Mouse (Mus musculus) forebrain, embryonic 11.5 days (tissue): ENCODE measurements around the gene Tbccd1. TPM values are rescaled to one million over a fixed set of nuclear protein-coding genes. Genes with fewer than 3 reads are reported as not detected.

Source experiments
- ATAC-seq: fragments of 200-750 bp; cut with Nextera tagmentation; replicated peaks from 2 replicates; pipeline ENCODE4 v1.8.0; 2017; ENCODE audit warnings: moderate TSS enrichment; ENCODE audit not compliant: low FRiP score
- DNase-seq: peaks from one replicate; pipeline ENCODE4 v3.0.0-alpha.2; 2017; ENCODE audit warnings: low spot score
- H3K27ac ChIP-seq: fragments of 300-500 bp; sonication (generic); 2 replicates; pipeline ENCODE4 v1.5.1; 2014; ENCODE audit warnings: low read depth, low read length
- H3K27me3 ChIP-seq: fragments of 300-500 bp; sonication (generic); 2 replicates; pipeline ENCODE4 v1.6.1; 2014; ENCODE audit warnings: mild to moderate bottlenecking, low read length, mixed read lengths; ENCODE audit not compliant: control insufficient read depth, insufficient read depth
- H3K36me3 ChIP-seq: fragments of 300-500 bp; sonication (generic); 2 replicates; pipeline ENCODE4 v1.6.1; 2014; ENCODE audit warnings: mild to moderate bottlenecking, low read length, moderate library complexity, mixed read lengths; ENCODE audit not compliant: control insufficient read depth, insufficient read depth
- H3K4me1 ChIP-seq: fragments of 300-500 bp; sonication (generic); replicated peaks from 2 replicates; pipeline ENCODE4 v1.6.1; 2014; ENCODE audit warnings: low read length, mixed read lengths; ENCODE audit not compliant: control insufficient read depth, insufficient read depth
- H3K4me2 ChIP-seq: fragments of 300-500 bp; sonication (generic); 2 replicates; pipeline ENCODE4 v1.6.1; 2014; ENCODE audit warnings: low read depth, mild to moderate bottlenecking, low read length, moderate library complexity, mixed read lengths; ENCODE audit not compliant: severe bottlenecking
- H3K4me3 ChIP-seq: fragments of 300-500 bp; sonication (generic); 2 replicates; pipeline ENCODE4 v1.5.1; 2014; ENCODE audit warnings: low read depth, low read length
- H3K9ac ChIP-seq: fragments of 300-500 bp; sonication (generic); 2 replicates; pipeline ENCODE4 v1.6.1; 2014; ENCODE audit warnings: low read length
- H3K9me3 ChIP-seq: fragments of 300-500 bp; sonication (generic); 2 replicates; pipeline ENCODE4 v1.6.1; 2016; ENCODE audit warnings: low read length, mixed read lengths; ENCODE audit not compliant: control insufficient read depth
- WGBS: fragments of 180-500 bp; shearing (Covaris S2); extraction: QIAGEN DNeasy Blood & Tissue Kit; methylation state at CpG from one replicate; pipeline ENCODE4 v1.1.7; 2014; 5-methylcytosine and 5-hydroxymethylcytosine counted together
- polyA plus RNA-seq: library from polyadenylated mRNA; unstranded; fragments of >200 nt; fragmentation: Nextera tagmentation; extraction: Ambion mirVana; gene quantifications from 2 replicates; pipeline ENCODE4 v1.2.1, GENCODE M21; 2014

Tbccd1 gene
- polyA plus RNA-seq, 1 experiment from 2014 or later = 37.0 TPM

- H3K4me2 ChIP-seq = no peak overlapping the region
- H3K4me1 ChIP-seq = 0 out of 2 replicates have a peak, but pooled peaks cover 2% of the 10 kb centered on the region
- no peak overlapping the region for H3K4me3 ChIP-seq
- H3K27me3 ChIP-seq = no peaks in the 10 kb centered on the region
- H3K27ac ChIP-seq = no peak overlapping the region
- H3K36me3 ChIP-seq = no peaks in the 10 kb centered on the region
- H3K9me3 ChIP-seq = no peaks in the 10 kb centered on the region
- DNase-seq (no peak), ATAC-seq (no peak)
- H3K9ac ChIP-seq = no peak overlapping the region
- WGBS = 92% methylated on average over 8 of the region's 8 CpGs
Observed at GRCm38 (mm10) chr16:22889716-22890115, 32.2 kb upstream of the Tbccd1 start.

- H3K27me3 ChIP-seq = no peaks in the 10 kb centered on the region
- 62% methylated on average over 4 of the region's 4 CpGs for WGBS
- H3K4me3 ChIP-seq = no peak overlapping the region
- H3K9ac ChIP-seq = no peak overlapping the region
- no peaks in the 10 kb centered on the region for H3K9me3 ChIP-seq
- no peaks in the 10 kb centered on the region for H3K4me1 ChIP-seq
- H3K27ac ChIP-seq = no peak overlapping the region
- ATAC-seq = peak; percentile 53; the same call in 1 of the 2 replicates
- no peak overlapping the region for H3K4me2 ChIP-seq
- H3K36me3 ChIP-seq = no peaks in the 10 kb centered on the region
- no peak for DNase-seq
Observed at GRCm38 (mm10) chr16:22888835-22889234, 31.4 kb upstream of the Tbccd1 start.

GRCm38 (mm10) chr16:22886726-22887125 lies 29.3 kb upstream of the Tbccd1 start:
- ATAC-seq = no peak
- H3K27me3 ChIP-seq = no peaks in the 10 kb centered on the region
- WGBS = 86% methylated on average over 3 of the region's 3 CpGs
- no peaks in the 10 kb centered on the region for H3K4me1 ChIP-seq
- no peak overlapping the region for H3K9ac ChIP-seq
- no peak for DNase-seq
- H3K36me3 ChIP-seq = no peaks in the 10 kb centered on the region
- no peak overlapping the region for H3K27ac ChIP-seq
- no peaks in the 10 kb centered on the region for H3K9me3 ChIP-seq
- H3K4me2 ChIP-seq = no peak overlapping the region
- H3K4me3 ChIP-seq = no peak overlapping the region

GRCm38 (mm10) chr16:22885356-22885755 lies 27.9 kb upstream of the Tbccd1 start:
- ATAC-seq = no peak
- WGBS = 56% methylated on average over 4 of the region's 4 CpGs
- no peaks in the 10 kb centered on the region for H3K4me1 ChIP-seq
- no peak overlapping the region for H3K4me2 ChIP-seq
- no peaks in the 10 kb centered on the region for H3K36me3 ChIP-seq
- H3K9me3 ChIP-seq = no peaks in the 10 kb centered on the region
- no peak overlapping the region for H3K9ac ChIP-seq
- H3K27me3 ChIP-seq = no peaks in the 10 kb centered on the region
- no peak for DNase-seq
- no peak overlapping the region for H3K4me3 ChIP-seq
- no peak overlapping the region for H3K27ac ChIP-seq

GRCm38 (mm10) chr16:22883441-22883840 lies 26.0 kb upstream of the Tbccd1 start:
- H3K9ac ChIP-seq = no peak overlapping the region
- no peak for DNase-seq
- no peak overlapping the region for H3K27ac ChIP-seq
- ATAC-seq = no peak
- 84% methylated on average over 5 of the region's 5 CpGs for WGBS
- H3K36me3 ChIP-seq = no peaks in the 10 kb centered on the region
- H3K4me2 ChIP-seq = no peak overlapping the region
- no peak overlapping the region for H3K4me3 ChIP-seq
- H3K4me1 ChIP-seq = no peaks in the 10 kb centered on the region
- no peaks in the 10 kb centered on the region for H3K9me3 ChIP-seq
- H3K27me3 ChIP-seq = no peaks in the 10 kb centered on the region

GRCm38 (mm10) chr16:22881487-22881886 lies 24.0 kb upstream of the Tbccd1 start:
- Histone ChIP-seq H3K4me2 (no peak overlapping the region), H3K4me1 (no peaks in the 10 kb centered on the region), H3K27me3 (no peaks in the 10 kb centered on the region), H3K9me3 (no peaks in the 10 kb centered on the region), H3K9ac (no peak overlapping the region), H3K27ac (no peak overlapping the region), H3K4me3 (no peak overlapping the region), H3K36me3 (no peaks in the 10 kb centered on the region)
- WGBS = 61% methylated on average over 4 of the region's 4 CpGs
- ATAC-seq (no peak), DNase-seq (no peak)

- Histone ChIP-seq H3K27ac (no peak overlapping the region), H3K9ac (no peak overlapping the region), H3K9me3 (no peaks in the 10 kb centered on the region), H3K4me3 (no peak overlapping the region), H3K4me1 (no peaks in the 10 kb centered on the region), H3K27me3 (no peaks in the 10 kb centered on the region), H3K4me2 (no peak overlapping the region), H3K36me3 (no peaks in the 10 kb centered on the region)
- ATAC-seq (no peak), DNase-seq (no peak)
- WGBS = 4% methylated on average over 6 of the region's 6 CpGs
Observed at GRCm38 (mm10) chr16:22880900-22881299, 23.4 kb upstream of the Tbccd1 start.

- no peak overlapping the region for H3K4me3 ChIP-seq
- no peak overlapping the region for H3K9ac ChIP-seq
- H3K4me1 ChIP-seq = no peaks in the 10 kb centered on the region
- H3K36me3 ChIP-seq = no peaks in the 10 kb centered on the region
- no peaks in the 10 kb centered on the region for H3K27me3 ChIP-seq
- H3K27ac ChIP-seq = no peak overlapping the region
- no peaks in the 10 kb centered on the region for H3K9me3 ChIP-seq
- ATAC-seq (no peak), DNase-seq (peak; percentile 33)
- WGBS = 59% methylated on average over 7 of the region's 7 CpGs
- H3K4me2 ChIP-seq = no peak overlapping the region
Observed at GRCm38 (mm10) chr16:22879945-22880595, 22.6 kb upstream of the Tbccd1 start.

- H3K27ac ChIP-seq = no peak overlapping the region
- no peak for ATAC-seq
- H3K9me3 ChIP-seq = no peaks in the 10 kb centered on the region
- no peak for DNase-seq
- H3K27me3 ChIP-seq = no peaks in the 10 kb centered on the region
- H3K4me3 ChIP-seq = no peak overlapping the region
- no peaks in the 10 kb centered on the region for H3K4me1 ChIP-seq
- WGBS = 78% methylated on average over 7 of the region's 7 CpGs
- no peaks in the 10 kb centered on the region for H3K36me3 ChIP-seq
- no peak overlapping the region for H3K9ac ChIP-seq
- H3K4me2 ChIP-seq = no peak overlapping the region
Observed at GRCm38 (mm10) chr16:22878716-22879115, 21.2 kb upstream of the Tbccd1 start.
